Mouse (Mus musculus): ENCODE data around the gene Stk10.

The Stk10 gene

DNA sequence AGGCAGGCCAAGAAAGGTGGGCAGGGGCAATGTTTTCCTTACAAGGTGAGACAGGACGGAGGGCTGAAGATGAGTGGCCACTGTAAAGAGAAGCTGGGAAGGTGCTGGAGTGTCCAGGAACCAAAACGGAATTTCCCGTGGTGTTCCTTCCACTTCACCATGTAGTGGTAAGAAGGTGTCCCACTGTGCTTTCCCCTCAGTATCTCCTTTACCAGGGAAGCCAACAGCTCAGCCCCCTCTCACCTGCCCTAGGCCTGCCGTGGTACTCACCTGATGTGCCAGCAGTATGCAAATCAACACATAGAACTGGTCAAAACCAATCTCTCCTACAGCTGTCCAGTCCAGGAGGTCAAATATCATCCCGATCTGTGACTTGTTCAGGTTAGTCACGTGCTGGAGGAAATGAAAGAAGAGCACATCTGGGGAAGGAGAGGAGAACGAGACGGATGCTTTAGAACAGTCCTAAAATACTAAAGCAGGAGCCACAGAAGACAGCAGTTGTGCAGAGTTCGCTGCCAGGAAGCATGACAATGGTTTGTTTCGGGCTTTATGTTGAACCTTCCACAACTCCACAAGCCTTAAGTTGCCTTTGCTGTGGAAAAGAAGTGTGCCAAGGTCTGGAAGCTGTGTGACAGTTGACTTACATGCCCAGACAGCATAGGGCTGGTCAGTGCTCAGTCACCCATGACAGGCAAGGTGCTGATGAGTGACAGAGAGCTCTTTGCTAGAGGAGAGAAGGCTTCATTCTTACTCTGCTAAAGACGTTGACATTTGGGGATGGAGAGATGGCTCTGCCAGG lies 8.8 kb upstream of the Stk10 start:
- in situ Hi-C loops (cut with MboI; ENCODE audit: unreplicated experiment in 2 of 2) = loop anchor here in 1 of 2 experiments (5.0 kb wide), 1 partner anchor 188 kb away; no protein-coding TSS in a partner anchor

DNA sequence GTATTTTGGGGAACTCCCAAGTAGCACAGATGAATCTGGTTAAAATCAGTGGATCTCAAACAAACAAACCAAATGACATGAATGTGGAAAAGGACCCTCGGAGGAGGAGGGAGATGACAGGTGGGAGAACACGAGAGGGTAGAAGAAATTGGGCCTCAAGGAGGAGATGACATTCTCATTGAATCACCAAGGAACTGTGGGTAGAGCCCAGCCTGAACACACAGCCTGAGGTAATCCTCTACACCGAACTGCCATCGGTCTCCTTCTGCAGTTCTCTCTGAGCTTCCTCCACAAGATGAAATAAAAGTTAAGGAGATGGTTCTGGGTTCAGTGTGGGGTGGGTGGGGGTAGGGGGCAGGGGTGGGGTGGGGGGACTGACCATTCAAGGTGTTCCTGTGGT lies 6.1 kb upstream of the Stk10 start:
- in situ Hi-C loops (cut with MboI; ENCODE audit: unreplicated experiment in 2 of 2) = loop anchor here in 1 of 2 experiments (5.0 kb wide), 1 partner anchor 75 kb away; no protein-coding TSS in a partner anchor

DNA sequence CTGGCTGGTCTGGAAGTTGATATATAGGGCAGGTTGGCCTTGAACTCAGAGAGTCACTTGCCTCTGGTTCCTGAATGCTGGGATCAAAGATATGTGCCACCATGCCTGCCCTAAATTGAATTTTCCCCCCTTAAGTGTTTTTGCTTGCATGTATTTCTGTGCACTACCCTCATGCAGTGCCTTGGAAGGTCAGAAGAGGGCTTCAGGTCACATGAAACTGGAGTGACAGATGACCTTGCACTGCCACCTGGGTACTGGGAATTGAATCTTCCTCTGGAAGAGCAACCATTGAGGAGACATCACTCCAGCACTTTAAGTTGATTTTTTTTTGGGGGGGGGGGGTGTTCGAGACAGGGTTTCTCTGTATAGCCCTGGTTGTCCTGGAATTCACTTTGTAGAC lies 3.0 kb upstream of the Stk10 start:
- in situ Hi-C loops (cut with MboI; ENCODE audit: unreplicated experiment in 2 of 2) = loop anchor here in 1 of 2 experiments (5.0 kb wide), 1 partner anchor 57 kb away; no protein-coding TSS in a partner anchor

DNA sequence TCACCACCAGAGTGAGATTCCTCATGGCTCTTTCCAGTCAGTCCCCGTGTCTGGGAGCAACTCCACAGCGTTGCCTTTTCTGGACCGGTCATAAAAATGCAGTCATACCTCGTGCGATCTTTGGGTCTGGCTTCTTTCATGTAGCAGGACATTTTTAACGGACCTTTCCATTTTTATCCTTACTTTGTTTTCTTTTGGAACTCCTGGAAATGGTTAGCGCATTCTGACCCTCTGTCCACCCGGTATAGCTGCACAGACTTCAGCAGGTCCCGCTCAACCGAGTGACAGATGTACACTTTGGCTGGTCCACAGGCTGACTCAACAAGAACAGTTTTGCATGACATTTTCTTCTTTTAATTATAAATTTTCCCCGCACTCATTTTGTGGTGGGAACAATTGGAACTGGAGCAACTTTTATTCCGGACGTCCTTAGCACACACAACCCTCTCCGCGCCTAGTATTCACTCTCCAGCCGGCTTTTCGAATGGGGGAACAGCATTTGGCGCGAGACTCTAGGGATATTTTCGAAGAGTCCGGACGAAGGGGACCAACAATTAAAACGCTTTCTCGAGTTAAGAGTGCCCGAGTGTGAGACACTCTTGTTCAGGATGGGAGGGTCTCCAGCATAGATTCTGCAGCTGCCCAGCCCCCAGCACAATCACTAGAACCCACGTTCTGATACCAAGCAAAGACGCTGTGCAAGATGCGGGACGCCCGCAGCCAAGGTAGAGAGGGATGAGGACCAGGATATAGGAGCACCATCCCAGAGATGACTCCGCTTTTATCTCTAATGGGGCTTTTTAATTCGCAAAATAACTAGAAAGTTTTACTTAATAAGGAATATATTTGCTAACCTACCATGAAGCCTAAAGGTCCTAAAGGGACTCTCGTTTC lies 987 bp upstream of the Stk10 start, which contains the start of gene Efcab9:
Gene Efcab9, minus strand, starts transcription at position 211 of the 894 bp plus-strand sequence.
- in situ Hi-C loops (cut with MboI; ENCODE audit: unreplicated experiment in 2 of 2) = loop anchor here in 1 of 2 experiments (5.0 kb wide), 1 partner anchor 55 kb away; no protein-coding TSS in a partner anchor

DNA sequence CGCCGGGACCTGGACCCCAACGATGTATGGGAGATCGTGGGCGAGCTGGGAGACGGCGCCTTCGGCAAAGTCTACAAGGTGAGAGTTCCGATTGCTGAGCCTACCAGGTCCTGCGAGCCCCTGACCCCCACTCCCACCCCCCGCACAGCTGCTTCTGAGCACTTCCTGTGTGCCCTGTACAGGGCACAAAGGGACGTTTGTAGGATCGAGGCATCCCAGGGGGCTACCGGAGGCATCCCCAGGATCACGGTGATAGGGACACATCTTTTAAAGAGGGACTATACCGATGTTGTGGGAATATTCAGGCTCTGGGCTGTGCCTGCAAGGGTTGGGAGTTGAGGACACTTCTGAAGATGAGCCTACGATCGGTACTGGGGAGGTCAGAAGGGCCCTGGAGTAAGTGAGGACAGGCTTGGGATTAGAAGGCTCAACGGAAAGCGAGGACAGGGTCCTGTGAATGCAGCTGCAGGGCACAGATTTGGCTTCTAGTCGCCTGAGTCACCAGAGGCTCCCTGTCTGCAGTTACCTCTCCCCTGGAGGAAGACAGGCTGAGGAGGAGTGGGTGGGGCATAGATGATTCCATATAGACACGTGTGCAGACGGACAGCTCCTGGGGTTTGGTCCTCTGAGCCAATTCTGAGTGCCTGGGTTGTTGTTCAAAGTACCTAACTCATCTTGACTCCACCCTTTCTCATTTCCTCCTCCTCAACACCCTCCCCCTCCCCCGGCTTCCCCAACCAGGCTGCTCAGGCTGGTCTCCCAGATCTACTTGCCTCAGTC lies 567 bp downstream of the Stk10 start:
- in situ Hi-C loops (cut with MboI; ENCODE audit: unreplicated experiment in 2 of 2) = loop anchor here in 1 of 2 experiments (5.0 kb wide), 1 partner anchor 54 kb away; no protein-coding TSS in a partner anchor

DNA sequence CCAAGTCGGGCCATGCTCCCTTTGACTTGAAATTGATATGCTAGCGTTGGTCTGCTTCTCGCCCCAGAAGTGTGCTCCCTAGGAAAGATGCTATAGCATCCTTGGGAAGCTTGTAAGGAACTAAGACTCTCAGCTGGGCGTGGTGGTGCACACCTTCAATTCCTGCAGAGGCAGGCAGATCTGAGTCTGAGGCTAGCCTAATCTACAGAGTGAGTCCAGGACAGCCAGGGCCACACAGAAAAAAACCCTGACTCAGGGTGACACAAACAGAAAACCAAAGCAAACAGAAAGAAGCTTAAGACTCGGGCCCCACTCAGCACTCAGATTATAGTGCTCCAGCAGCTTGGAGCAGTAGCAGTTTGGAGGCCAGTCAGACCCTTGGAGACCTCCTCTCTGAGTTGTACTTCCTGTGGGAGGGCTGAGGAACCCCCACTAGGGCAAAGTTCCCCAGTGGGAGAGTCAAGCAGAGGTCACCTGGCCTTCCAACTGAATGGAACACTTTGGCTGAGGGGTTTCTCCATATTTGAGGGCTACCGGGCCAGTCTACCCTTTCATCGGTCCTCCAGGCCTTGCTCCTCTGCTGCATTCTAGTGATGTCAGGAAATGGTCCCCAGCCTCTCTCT lies 1.5 kb downstream of the Stk10 start:
- in situ Hi-C loops (cut with MboI; ENCODE audit: unreplicated experiment in 2 of 2) = loop anchor here (5.0 kb wide), 1 partner anchor 53 kb away; no protein-coding TSS in a partner anchor

DNA sequence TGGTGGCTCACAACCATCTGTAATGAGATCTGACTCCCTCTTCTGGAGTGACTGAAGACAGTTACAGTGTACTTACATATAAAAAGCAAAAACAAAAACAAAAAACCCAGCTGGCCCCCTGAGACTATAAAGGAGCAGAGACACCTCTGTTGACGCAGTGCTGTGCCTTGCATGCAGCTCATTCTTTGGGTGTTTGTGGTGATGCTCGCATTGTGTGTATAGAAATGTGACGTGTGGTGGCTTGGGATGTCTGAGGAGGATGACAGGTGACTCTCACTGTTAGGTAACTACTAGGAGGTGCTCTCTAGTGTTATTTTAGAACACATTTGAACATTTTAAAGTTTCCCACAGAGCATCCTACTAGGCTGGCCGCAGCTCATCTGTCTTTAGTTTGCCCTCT lies 2.5 kb downstream of the Stk10 start:
- in situ Hi-C loops (cut with MboI; ENCODE audit: unreplicated experiment in 2 of 2) = loop anchor here in 1 of 2 experiments (5.0 kb wide), 1 partner anchor 52 kb away; no protein-coding TSS in a partner anchor

DNA sequence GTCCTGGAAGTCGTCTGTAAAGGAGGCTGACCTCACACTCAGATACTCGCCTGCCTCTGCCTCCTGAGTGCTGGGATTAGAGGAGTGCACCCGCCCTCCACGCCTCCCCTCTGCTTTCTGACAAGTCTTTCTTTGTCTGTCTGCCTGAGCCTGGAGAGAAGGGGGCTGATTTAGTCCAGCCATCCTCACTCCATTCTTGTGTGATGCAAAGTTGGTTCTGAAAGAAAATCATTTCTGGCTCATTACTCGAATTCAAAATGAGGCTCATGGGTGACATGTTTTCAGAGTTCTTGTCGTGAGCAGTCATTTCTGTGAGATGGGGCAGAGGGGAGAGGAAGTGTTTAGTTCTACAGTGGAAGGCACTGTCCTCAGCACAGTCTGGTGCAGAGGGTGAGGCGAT lies 3.8 kb downstream of the Stk10 start:
- in situ Hi-C loops (cut with MboI; ENCODE audit: unreplicated experiment in 2 of 2) = loop anchor here in 1 of 2 experiments (5.0 kb wide), 1 partner anchor 50 kb away; no protein-coding TSS in a partner anchor

DNA sequence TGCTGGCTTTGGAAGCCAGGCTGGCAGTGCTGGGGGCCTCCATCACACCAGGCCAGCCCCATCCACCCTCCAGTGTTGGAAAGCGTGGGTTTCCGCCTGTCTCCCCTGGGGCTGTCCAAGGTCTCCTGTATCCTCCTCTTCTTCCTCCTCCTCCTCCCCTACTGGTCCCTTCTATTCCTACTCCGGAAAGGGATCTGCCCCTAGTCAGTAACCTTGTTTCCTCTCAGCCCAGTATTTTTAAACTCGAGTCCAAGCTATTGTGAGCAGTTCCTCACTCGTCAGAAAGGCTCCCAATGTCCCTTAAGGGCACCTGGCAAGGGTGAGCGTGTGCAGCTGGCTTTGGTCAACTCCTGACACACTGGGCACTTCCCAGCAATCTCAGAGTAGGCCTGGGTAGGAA lies 5.3 kb downstream of the Stk10 start:
- in situ Hi-C loops (cut with MboI; ENCODE audit: unreplicated experiment in 2 of 2) = loop anchor here in 1 of 2 experiments (5.0 kb wide), 1 partner anchor 49 kb away; no protein-coding TSS in a partner anchor

DNA sequence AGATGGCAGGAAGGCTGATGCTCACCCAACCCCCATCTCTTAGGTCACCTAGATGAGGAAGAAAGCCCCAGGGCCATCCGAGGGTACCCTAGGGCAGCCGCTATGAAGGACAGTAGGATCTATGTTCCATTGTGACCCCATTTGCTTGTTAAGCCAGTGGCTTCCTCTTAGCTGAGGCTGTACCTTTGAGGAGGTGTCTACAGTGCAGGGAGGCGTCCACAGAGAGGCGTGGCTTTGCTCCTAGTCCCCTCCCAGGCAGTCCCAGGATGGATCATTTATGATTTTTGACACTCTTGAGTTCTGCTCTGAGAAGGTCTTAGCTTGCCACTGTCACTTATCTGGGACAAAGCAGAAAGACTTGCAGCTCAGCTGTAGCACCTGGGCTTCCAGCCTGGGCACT lies 5.7 kb downstream of the Stk10 start:
- in situ Hi-C loops (cut with MboI; ENCODE audit: unreplicated experiment in 2 of 2) = loop anchor here in 1 of 2 experiments (5.0 kb wide), 1 partner anchor 48 kb away; no protein-coding TSS in a partner anchor

DNA sequence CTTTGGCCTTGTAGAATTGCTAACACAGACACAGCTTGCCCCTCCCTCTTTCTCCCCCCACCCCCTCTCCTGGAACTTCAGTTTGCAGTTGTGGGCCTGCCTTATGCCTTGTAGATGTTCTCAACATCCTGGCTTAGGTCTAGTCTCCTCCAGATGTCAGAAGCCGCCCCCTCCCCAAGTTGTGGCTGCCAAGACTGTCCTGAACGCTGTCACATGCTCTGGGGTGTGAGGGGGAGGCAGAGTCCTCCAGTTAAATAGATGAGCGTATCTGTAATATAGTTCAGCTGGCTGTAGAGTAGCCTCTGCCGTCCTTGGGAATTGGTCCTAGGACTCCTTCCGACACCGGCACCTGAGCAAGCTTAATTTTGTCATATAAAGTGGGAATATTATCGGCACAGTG lies 6.6 kb downstream of the Stk10 start:
- in situ Hi-C loops (cut with MboI; ENCODE audit: unreplicated experiment in 2 of 2) = loop anchor here in 1 of 2 experiments (5.0 kb wide), 1 partner anchor 48 kb away; no protein-coding TSS in a partner anchor

DNA sequence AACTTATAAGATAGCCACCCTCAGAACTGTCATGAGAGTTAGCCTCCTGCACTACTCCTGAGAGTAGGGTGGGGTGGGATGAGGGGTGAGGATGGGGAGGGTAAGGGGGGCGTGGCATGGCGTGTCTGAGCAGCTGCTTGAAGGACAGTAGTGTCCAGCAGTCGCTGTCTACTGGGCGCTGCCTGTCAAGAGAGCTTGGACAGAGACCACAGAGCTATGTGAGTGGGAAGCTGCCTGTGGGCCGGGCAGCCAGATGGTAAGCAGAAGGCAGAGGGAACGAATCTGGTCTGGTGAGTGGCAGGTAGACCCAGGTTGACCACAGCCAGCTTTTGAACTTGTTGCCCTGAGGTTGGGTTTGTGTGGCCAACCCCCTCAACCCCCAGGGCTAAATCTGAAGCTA lies 7.4 kb downstream of the Stk10 start:
- in situ Hi-C loops (cut with MboI; ENCODE audit: unreplicated experiment in 2 of 2) = no loop called here

DNA sequence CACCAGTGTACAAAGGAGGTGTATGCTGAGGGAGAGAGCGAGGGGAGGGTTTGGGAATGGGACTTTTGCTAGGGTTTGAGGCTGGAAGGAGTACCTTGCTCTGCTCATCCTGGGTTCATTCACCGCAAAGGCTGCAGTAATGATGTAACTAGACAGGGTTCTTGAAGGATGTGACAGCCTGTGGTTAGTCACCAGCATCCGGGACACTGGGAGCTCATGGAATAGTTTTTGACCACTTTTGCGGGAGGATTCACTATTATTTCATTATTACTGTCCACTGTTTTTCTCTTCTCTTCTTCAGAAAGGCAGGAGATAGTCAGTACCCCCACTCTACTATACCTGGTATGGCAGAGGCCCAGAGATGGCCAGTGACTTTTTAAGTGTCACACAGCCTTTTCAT lies 9.1 kb downstream of the Stk10 start:
- in situ Hi-C loops (cut with MboI; ENCODE audit: unreplicated experiment in 2 of 2) = no loop called here

DNA sequence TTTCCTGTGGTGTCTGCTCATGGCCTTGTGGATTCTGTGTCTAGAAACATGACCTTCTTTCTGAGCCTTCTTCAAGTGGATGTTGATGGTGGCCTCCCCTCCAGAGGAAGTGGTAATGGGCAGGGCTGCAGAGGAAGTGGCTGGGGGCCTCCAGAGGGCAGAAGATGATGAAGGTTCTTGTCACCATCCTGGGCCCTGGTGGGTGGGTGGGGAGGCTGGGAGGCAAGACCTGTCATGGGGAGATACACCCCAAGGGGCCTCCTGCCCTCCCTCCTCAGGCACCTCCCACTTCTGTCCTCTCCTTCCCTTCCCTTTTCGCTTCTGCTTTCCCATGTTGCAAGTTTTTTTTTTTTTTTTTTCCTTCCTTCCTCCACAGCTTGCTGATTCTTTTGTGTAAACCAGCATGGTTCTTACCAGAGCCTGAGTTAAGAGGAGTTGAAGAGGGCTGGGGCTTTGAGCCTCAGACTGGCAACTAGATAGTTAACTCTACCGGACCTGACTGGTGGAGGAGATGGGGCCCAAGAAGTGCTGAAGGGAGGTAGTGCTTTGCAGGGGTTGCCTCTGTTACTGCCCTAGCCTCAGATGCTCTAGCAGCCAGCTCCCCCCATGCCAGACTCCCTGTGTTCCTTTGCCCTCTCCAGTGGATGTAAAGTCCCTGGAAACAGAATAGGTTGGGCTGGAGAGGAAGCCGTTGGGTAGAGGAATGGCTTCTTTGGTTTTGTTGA lies 9.7 kb downstream of the Stk10 start:
- in situ Hi-C loops (cut with MboI; ENCODE audit: unreplicated experiment in 2 of 2) = no loop called here

DNA sequence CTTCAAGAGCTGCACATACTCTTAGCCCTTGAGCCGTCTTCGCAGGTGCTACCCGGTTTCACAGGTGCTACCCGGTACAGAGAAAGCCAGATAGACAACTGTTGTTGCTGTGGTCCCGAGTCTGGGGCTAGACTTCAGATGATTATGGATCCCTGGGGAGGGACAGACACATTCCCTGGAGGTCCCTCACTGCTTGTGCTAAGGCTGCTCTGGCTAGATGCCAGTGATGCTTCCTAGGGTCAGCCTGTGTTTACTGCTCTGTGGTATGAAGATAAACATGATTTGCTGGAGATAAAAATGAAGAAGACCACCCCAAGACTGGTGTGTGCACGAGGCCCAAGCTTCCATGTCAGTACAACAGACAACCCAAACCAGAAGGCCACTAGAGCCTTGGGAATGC lies 10.9 kb downstream of the Stk10 start:
- in situ Hi-C loops (cut with MboI; ENCODE audit: unreplicated experiment in 2 of 2) = no loop called here

DNA sequence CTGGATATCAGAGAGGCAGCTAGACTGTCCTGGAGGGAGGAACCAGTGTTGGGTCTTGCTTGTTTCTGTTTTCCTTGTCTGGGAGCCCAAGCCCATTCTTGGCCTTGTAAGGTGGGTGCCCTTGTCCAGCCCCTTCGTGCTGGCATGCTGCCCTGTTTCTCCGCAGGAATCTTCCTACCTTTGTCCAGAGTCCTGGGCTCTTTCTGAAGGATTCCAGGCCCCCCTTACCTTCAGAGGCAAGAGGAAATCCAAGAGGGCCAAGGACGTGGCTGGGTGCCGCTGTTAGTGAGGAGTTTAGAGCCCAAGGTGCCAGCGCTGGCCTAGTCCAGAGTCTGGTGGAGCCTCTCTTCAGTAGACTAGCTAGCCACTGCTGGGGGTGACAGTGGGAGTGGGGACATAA lies 11.4 kb downstream of the Stk10 start:
- in situ Hi-C loops (cut with MboI; ENCODE audit: unreplicated experiment in 2 of 2) = no loop called here

DNA sequence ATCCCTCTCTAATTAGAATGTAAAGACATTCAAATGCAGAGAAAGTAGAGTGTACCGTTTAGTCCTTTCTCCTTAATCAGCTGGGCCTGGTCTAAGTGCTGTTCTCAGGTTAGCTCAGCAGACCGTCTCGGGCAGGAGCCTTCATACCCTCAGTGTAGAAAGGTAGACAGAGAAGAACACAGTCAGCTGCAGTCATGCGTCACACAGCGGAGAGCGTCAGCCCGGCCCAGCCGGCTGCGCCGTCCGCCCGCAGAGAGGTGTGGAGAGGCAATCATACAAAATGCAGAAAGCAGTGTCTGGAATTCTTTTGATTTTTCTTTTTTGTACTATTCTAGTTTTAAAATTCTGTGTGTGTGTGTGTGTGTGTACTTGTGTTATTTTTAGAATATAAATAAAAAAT lies 12.5 kb downstream of the Stk10 start:
- in situ Hi-C loops (cut with MboI; ENCODE audit: unreplicated experiment in 2 of 2) = no loop called here

DNA sequence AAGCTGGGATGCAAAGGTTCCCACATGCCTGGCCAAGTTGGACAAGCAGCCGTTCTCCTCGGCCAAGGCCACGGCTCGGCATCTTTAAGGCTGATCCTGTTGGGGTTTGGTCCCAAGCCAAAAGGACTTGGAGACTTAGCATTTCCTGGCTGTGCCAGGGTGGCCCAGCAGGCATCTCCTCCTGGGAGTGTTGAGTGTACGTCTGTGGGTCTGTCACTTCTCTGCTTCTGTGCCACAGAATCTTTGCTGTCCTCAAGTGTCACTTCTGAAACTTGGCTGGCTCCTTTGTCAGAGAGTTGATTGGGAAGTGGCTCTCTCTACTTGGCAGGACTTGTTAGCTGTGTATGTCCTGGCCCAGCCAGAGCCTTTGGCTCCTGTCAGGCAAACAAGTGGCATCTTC lies 13.4 kb downstream of the Stk10 start:
- in situ Hi-C loops (cut with MboI; ENCODE audit: unreplicated experiment in 2 of 2) = no loop called here

DNA sequence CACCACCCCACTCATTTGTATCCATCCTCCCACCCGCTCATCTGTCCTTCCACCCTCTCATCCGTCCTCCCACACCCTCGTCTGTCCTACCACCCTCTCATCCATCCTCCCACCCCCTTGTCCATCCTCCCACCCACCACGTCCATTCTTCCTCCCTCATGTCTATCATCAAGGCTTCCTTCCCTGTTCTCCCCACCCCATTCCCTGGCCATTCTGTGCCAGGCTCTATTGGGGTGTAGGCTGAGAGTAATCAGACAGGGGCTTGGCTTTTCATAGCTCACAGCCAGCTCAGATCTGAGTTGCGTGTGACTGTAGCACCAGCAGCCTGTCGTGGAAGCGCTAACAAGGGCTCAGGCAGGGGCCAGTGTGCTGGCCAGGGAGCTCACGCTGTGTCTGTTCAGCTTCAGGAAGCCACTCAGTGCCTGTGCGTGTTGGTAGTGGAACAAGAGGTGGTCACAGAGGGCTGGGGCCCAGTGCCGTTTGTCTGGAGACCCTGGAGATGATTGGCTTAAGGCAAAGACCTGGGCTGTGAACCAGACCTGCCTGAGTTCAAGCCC lies 14.4 kb downstream of the Stk10 start:
- in situ Hi-C loops (cut with MboI; ENCODE audit: unreplicated experiment in 2 of 2) = no loop called here
